Mouse (Mus musculus): ENCODE results near the gene Tpst2. TPM values are rescaled to one million over a fixed set of nuclear protein-coding genes. Genes with fewer than 3 reads are reported as not detected.
"Not testable (repeated sequence)": the region's sequence is repeated elsewhere in the genome, so short reads cannot be mapped to it uniquely, and the experiment has no call there.

The Tpst2 gene
- total RNA-seq, 2 experiments from 2014 or later, result 37.5 to 41.9 TPM

- TF ChIP-seq CTCF (IDR thresholded peaks at IDR 0.05), result no peak
- no peak for DNase-seq (ENCODE audit: extremely low spot score in 1 of 2, low spot score in 2 of 2)
- Histone ChIP-seq H3K27ac (peak overlapping the region; percentile 69), H3K4me3 (no peak overlapping the region)
- intact Hi-C loops (cut with DNase I), result no loop called here
These were observed 36.9 kb downstream of the Tpst2 start for GRCm38 (mm10) chr5:112313222-112313885.

GRCm38 (mm10) chr5:112316468-112316867 lies 40.0 kb downstream of the Tpst2 start:
- DNase-seq (ENCODE audit: extremely low spot score in 1 of 2, low spot score in 2 of 2), result no peak
- TF ChIP-seq CTCF (IDR thresholded peaks at IDR 0.05), result no peak
- intact Hi-C loops (cut with DNase I), result no loop called here
- Histone ChIP-seq H3K4me3 (no peak overlapping the region), H3K27ac (no peak overlapping the region)

DNA sequence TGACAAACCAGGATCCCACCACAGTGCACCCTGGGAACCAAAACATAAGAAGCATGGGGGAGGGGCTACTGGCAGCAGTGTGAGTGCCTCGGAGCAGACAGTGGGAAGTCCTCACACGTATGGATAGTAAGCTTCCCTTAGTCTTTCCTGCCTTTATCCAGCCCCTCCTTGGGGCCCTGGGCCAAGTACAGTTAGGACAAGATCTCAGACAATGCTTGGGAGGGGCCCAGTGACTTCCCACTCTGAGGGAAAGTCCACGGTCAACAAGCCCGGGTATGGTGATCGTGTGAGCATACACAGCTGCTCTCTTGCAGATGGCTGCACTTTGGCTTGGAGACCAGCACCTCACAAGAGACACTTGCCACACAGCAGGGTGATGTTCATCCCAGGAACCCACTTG lies 40.8 kb downstream of the Tpst2 start:
- Histone ChIP-seq H3K4me3 (no peak overlapping the region), H3K27ac (no peak overlapping the region)
- intact Hi-C loops (cut with DNase I), result no loop called here
- TF ChIP-seq CTCF (IDR thresholded peaks at IDR 0.05), result no peak
- DNase-seq (ENCODE audit: extremely low spot score in 1 of 2, low spot score in 2 of 2), result no peak

GRCm38 (mm10) chr5:112319343-112319742 lies 42.9 kb downstream of the Tpst2 start:
- DNase-seq (ENCODE audit: extremely low spot score in 1 of 2, low spot score in 2 of 2); intact Hi-C loops (cut with DNase I); H3K4me3 ChIP-seq: not testable (repeated sequence)
- peak overlapping the region; percentile 81; the same call in 1 of the 2 replicates for H3K27ac ChIP-seq

DNA sequence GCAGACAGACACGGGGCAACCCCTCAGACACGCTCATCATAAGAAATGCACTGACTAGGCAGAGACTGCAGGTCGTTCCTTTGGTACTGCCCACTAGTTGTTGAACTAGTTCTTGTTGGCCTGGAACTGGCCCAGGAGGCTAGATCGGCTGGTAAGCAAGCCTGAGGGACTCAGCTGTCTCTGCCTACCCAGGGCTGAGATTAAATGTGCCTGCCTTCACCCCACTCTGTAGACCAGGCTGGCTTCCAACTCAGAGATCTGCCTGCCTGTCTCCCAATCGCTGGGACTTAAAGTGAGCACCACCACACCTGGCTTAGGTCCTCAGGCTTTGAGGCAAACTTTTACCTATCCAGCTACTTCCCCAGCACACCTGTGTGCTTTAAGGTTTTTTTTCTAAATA lies 43.9 kb downstream of the Tpst2 start:
- TF ChIP-seq CTCF (IDR thresholded peaks at IDR 0.05), result no peak
- intact Hi-C loops (cut with DNase I), result loop anchor here (2.0 kb wide), 1 partner anchor 92 kb away; no protein-coding TSS in a partner anchor
- Histone ChIP-seq H3K27ac (peak overlapping the region; percentile 81), H3K4me3 (no peak overlapping the region)
- DNase-seq (ENCODE audit: extremely low spot score in 1 of 2, low spot score in 2 of 2), result peak in 1 of 2 experiments; percentile 25

GRCm38 (mm10) chr5:112320936-112321335 lies 44.4 kb downstream of the Tpst2 start:
- H3K4me3 ChIP-seq, result no peak overlapping the region
- TF ChIP-seq CTCF (IDR thresholded peaks at IDR 0.05), result no peak
- peak overlapping the region; percentile 81 for H3K27ac ChIP-seq
- peak; percentile 56 to 68 for DNase-seq (ENCODE audit: extremely low spot score in 1 of 2, low spot score in 2 of 2)
- intact Hi-C loops (cut with DNase I), result loop anchor here (2.0 kb wide), 1 partner anchor 92 kb away; no protein-coding TSS in a partner anchor

GRCm38 (mm10) chr5:112321376-112321775 lies 44.9 kb downstream of the Tpst2 start:
- peak overlapping the region; percentile 74 for H3K27ac ChIP-seq
- TF ChIP-seq CTCF (IDR thresholded peaks at IDR 0.05), result no peak
- intact Hi-C loops (cut with DNase I), result loop anchor here (2.0 kb wide), 1 partner anchor 93 kb away; no protein-coding TSS in a partner anchor
- no peak overlapping the region for H3K4me3 ChIP-seq
- no peak for DNase-seq (ENCODE audit: extremely low spot score in 1 of 2, low spot score in 2 of 2)

DNA sequence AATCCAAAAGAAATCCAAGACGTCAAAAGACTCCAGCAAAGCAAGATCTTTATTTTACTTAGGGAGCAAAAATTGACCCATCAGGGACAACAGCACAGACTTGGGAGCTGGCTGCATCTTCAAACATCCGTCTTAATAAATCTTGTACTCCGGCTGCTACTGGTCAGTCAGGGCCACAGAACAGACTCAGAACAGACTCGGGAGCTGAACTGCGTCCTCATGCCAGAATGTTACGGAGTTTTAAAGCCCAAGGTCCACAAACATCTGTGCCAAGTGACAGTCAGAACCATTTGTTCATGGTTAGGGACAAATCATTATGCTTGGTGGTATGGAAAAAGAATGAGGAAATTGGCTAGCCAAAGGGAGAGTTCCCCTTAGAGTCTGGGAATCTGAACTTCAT lies 46.8 kb downstream of the Tpst2 start:
- no peak overlapping the region for H3K4me3 ChIP-seq
- TF ChIP-seq CTCF (IDR thresholded peaks at IDR 0.05), result no peak
- intact Hi-C loops (cut with DNase I), result no loop called here
- no peak overlapping the region for H3K27ac ChIP-seq
- DNase-seq (ENCODE audit: extremely low spot score in 1 of 2, low spot score in 2 of 2), result no peak

DNA sequence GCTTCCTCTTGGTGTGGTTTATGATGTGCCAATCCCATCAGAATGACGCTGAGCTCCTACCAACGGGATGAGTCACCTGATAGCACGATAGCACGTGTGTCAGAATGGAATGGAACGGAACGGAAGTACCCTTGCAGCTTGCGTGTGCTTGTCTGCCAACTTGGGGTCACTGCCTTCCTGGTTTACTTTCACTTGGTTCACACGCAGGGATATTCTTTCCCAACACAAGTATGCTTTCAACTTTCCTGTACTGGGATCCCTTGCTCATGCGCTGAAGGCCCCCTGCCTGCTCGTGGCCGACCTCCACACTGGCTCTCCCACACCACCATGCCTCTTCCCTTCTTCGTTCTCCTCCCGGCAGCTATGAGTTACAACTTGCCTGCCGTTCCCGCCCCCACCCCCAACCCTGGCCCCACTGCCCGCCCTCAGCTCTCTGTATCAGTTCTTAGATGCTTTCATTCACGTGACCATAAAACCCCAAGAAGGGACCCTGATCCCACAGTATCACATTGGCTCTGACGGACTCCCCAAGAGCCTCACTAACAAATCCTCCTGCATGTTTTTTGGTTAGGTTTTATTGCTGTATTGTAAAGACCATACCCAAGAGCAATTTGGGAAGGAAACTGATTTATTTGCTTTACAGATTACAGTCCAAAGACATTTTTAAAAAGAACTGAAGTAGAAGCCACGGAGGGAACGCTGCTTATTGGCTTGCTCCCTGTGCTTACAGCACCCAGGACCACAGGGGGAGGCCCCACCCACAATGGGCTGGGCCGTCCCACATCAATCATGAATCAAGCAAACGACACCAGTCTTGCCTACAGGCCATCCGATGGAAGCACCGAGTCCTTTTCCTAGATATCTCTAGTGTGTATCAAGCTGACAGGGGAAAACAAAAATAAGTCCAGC lies 48.4 kb downstream of the Tpst2 start:
- H3K4me3 ChIP-seq, result no peak overlapping the region
- no peak for DNase-seq (ENCODE audit: extremely low spot score in 1 of 2, low spot score in 2 of 2)
- no peak overlapping the region for H3K27ac ChIP-seq
- intact Hi-C loops (cut with DNase I), result no loop called here
- no peak for TF ChIP-seq CTCF (IDR thresholded peaks at IDR 0.05)

GRCm38 (mm10) chr5:112325546-112326445 lies 49.3 kb downstream of the Tpst2 start, which contains the start of gene Tfip11:
Gene Tfip11, plus strand, starts transcription at chr5:112326358.
- peak within 1 kb of the TSS; percentile 95 for H3K27ac ChIP-seq
- H3K4me3 ChIP-seq, result peak within 1 kb of the TSS; percentile 100
- TF ChIP-seq CTCF (IDR thresholded peaks at IDR 0.05), result peak; percentile 34
- intact Hi-C loops (cut with DNase I), result loop anchor here (1.0 to 2.0 kb wide), 3 partner anchors 18 to 85 kb away; partner anchors contain the start of genes Hps4, Srrd and Tpst2
- DNase-seq (ENCODE audit: extremely low spot score in 1 of 2, low spot score in 2 of 2), result peak; percentile 95 to 98

DNA sequence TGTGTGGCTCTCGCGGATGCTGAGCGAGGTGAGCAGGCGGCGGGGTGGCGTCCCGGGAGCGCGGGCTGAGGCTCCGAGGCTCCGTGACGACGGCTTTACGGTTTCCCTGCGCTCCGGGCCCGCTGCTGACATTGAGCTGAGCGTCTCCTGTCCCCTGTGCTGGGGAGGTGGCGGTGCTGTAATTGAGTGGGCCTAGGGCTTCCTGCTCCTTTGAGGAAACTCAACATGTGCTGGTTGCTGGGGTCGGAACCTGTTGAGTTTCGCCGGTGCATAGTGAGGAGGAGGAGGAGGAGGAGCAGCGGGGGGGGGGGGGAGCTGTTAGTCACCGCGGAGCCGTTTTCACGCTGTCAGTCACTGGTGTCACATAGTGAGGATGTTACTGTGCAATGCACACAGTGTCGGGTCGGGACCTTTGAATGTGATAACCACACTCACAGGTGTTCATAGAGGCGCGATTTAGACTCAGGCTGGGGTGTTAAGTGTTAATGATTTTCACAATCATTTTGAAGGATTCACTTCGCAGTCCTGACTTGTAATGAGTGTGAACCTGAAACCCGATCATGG lies 50.0 kb downstream of the Tpst2 start:
- intact Hi-C loops (cut with DNase I), result loop anchor here (1.0 to 2.0 kb wide), 3 partner anchors 17 to 86 kb away; partner anchors contain the start of genes Hps4, Srrd and Tpst2
- peak overlapping the region; percentile 95 for H3K27ac ChIP-seq
- no peak for DNase-seq (ENCODE audit: extremely low spot score in 1 of 2, low spot score in 2 of 2)
- peak overlapping the region; percentile 100 for H3K4me3 ChIP-seq
- no peak for TF ChIP-seq CTCF (IDR thresholded peaks at IDR 0.05)
